Mouse (Mus musculus): ENCODE results near the gene Sit1.

DNA sequence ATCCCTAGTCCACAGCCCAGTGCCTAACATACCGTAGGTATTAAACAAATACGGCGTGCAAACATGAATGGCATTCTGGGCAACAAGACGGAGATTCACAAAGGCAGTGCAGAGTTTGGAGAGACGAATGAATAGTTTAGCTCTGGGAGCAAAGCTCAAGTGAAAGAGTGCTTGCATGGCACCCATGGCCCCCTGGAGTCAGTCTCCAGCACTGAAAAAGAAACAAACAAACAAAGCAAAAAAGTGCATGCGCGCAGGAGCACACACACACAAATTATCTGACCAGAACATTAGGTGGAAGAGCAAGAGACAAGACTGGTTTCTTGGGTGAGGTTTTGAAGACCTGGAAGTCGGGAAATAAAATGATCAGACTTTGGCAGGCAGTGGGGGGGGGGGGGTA is 22.5 kb upstream of the Sit1 start:
- TF ChIP-seq CTCF (IDR thresholded peaks at IDR 0.05; ENCODE audit: low read depth) (no peak), EP300 (optimal IDR thresholded peaks at IDR 0.05) (no peak)
